Mouse (Mus musculus): ENCODE measurements around the gene Prr14. TPM values are rescaled to one million over a fixed set of nuclear protein-coding genes. Genes with fewer than 3 reads are reported as not detected.
"Not testable (repeated sequence)": the region's sequence is repeated elsewhere in the genome, so short reads cannot be mapped to it uniquely, and the experiment has no call there.

The Prr14 gene
- polyA plus RNA-seq, 1 experiment from 2014 or later: 50.9 TPM

DNA sequence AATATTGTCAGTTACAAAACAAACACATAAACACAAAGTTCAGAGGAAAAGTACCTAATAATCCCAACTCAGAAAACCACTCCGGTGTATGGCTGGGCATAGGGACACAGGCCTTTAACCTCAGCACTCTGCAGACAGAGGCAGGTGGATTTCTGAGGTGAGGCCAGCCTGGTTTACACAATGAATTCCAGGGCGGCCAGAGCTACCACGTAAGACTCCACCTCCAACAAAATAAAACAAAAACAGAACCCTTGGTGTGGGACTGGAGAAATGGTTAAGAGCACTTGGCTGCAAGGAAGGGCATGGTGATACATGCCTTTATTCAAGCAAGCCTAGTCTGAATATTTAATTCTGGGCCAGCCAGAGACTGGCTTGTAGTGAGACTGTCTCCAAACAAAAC lies 32.4 kb downstream of the Prr14 start:
- Histone ChIP-seq H3K4me3 (no peak overlapping the region), H3K4me1 (no peaks in the 10 kb centered on the region), H3K4me2 (replicated peaks) (no peak overlapping the region), H3K9me3 (no peaks in the 10 kb centered on the region), H3K27me3 (no peaks in the 10 kb centered on the region), H3K36me3 (peaks cover 51% of the 10 kb centered on the region), H3K9ac (replicated peaks) (no peak overlapping the region), H3K27ac (replicated peaks) (no peak overlapping the region)
- WGBS: 87% methylated on average over 3 of the region's 3 CpGs
- ATAC-seq (replicated peaks): no peak

DNA sequence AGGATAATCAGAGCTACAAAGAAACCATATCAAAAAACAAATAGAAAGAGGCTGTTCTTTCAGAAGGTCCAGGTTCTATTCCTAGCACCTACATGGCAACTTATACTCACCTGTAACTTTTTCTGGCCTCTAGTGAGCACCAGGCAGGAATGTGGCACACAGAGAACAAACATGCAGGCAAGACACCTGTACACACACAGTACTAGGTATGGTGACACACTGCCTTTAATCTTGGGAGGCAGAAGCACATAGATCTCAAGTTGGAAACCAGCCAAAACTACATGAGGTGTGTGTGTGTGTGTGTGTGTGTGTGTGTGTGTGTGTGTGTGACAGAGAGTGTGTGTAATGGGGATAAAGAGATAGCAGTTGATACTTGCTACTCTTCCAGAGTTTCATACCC lies 35.2 kb downstream of the Prr14 start:
- ATAC-seq (replicated peaks): no peak
- H3K4me1 ChIP-seq: no peaks in the 10 kb centered on the region
- H3K36me3 ChIP-seq: peaks cover 26% of the 10 kb centered on the region
- H3K27ac ChIP-seq (replicated peaks): no peak overlapping the region
- H3K4me2 ChIP-seq (replicated peaks): no peak overlapping the region
- no peak overlapping the region for H3K9ac ChIP-seq (replicated peaks)
- H3K9me3 ChIP-seq: no peaks in the 10 kb centered on the region
- no peaks in the 10 kb centered on the region for H3K27me3 ChIP-seq
- no peak overlapping the region for H3K4me3 ChIP-seq

DNA sequence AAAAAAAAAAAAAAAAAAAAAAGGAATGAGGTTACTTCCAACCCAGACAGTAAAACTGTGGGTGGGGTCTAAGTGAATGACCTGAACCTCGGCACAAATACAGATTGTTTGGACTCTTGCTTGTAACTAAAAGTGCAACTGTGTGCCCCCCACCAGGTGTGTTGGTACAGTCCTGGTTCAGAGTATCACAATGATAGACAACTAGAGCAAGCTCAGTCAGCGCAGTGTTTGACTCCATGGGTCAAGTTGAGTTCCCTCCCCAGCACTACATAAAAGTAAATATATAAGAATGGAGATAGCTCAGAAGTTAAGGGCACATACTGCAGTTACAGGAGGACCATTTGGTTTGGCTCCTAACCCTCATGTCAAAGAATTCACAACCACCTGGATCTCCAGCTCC lies 38.0 kb downstream of the Prr14 start:
- H3K9me3 ChIP-seq: no peaks in the 10 kb centered on the region
- ATAC-seq (replicated peaks): no peak
- H3K27ac ChIP-seq (replicated peaks): no peak overlapping the region
- H3K4me2 ChIP-seq (replicated peaks): no peak overlapping the region
- 90% methylated on average over 2 of the region's 2 CpGs for WGBS
- no peak overlapping the region for H3K4me3 ChIP-seq
- no peaks in the 10 kb centered on the region for H3K27me3 ChIP-seq
- no peaks in the 10 kb centered on the region; the same call in 1 of the 2 replicates for H3K36me3 ChIP-seq
- no peak overlapping the region for H3K9ac ChIP-seq (replicated peaks)
- H3K4me1 ChIP-seq: no peaks in the 10 kb centered on the region

DNA sequence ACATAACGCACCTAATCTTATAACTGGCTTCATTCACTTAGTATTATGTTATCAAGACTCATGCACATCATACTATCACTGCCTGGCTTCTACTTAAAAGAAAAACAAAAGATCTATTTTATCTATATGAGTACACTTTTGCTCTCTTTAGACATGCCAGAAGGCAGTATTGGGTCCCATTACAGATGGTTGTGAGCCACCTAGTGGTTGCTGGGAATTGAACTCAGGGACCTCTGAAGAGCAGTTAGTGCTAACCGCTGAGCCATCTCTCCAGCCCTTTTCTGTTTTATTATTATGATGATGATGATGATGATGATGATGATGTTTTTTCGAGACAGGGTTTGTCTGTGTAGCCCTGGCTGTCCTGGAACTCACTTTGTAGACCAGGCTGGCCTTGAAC lies 39.0 kb downstream of the Prr14 start:
- no peak overlapping the region for H3K4me2 ChIP-seq (replicated peaks)
- no peak overlapping the region for H3K9ac ChIP-seq (replicated peaks)
- no peaks in the 10 kb centered on the region for H3K4me1 ChIP-seq
- WGBS: 44% methylated on average over 3 of the region's 3 CpGs
- H3K36me3 ChIP-seq: no peaks in the 10 kb centered on the region
- ATAC-seq (replicated peaks): no peak
- H3K9me3 ChIP-seq: no peaks in the 10 kb centered on the region
- H3K4me3 ChIP-seq: no peak overlapping the region
- no peak overlapping the region for H3K27ac ChIP-seq (replicated peaks)
- no peaks in the 10 kb centered on the region for H3K27me3 ChIP-seq

DNA sequence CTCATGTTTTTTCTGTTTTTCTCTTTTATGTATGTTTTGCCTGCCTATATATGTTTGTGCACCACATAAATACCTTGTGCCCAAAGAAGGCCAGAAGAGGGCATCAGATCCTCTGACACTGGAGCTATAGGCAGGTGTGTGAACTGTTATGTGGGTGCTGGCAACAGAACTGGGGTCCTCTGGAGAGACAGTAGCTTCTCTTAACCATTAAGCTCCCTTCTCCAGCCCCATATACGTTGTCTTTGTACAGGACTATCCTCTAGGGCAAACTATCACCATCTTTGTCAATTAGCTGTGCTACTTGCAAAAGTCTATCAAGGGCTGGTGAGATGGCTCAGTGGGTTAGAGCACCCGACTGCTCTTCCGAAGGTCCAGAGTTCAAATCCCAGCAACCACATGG lies 48.9 kb downstream of the Prr14 start:
- H3K4me1 ChIP-seq: peaks cover 11% of the 10 kb centered on the region

DNA sequence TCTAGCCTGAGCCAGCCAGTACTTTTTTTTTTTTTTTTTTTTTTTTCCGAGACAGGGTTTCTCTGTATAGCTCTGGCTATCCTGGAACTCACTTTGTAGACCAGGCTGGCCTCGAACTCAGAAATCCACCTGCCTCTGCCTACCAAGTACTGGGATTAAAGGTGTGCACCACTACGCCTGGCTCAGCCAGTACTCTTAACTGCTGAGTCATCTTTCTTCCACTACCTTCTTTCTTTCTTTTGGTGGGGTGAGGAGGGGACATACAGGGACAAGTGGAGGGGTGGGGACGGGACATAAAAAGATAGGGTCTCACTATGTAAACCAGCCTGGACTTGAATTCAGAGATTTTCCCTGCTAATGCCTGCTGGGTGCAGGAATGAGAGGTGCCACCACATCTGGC lies 50.4 kb downstream of the Prr14 start:
- H3K27me3 ChIP-seq; H3K4me2 ChIP-seq (replicated peaks); H3K27ac ChIP-seq (replicated peaks); H3K4me3 ChIP-seq; ATAC-seq (replicated peaks); H3K9me3 ChIP-seq; H3K36me3 ChIP-seq; H3K9ac ChIP-seq (replicated peaks): not testable (repeated sequence)
- WGBS: 93% methylated on average over 4 of the region's 4 CpGs
- peaks cover 26% of the 10 kb centered on the region for H3K4me1 ChIP-seq

More for the DNA sequence above, 48.9 kb downstream of the Prr14 start:
- H3K27ac ChIP-seq (replicated peaks): no peak overlapping the region
- H3K4me3 ChIP-seq: no peak overlapping the region
- no peak for ATAC-seq (replicated peaks)
- 95% methylated on average over 3 of the region's 3 CpGs for WGBS
- no peak overlapping the region for H3K4me2 ChIP-seq (replicated peaks)
- H3K9ac ChIP-seq (replicated peaks): no peak overlapping the region
- no peaks in the 10 kb centered on the region for H3K36me3 ChIP-seq
- no peaks in the 10 kb centered on the region for H3K9me3 ChIP-seq
- H3K27me3 ChIP-seq: no peaks in the 10 kb centered on the region

DNA sequence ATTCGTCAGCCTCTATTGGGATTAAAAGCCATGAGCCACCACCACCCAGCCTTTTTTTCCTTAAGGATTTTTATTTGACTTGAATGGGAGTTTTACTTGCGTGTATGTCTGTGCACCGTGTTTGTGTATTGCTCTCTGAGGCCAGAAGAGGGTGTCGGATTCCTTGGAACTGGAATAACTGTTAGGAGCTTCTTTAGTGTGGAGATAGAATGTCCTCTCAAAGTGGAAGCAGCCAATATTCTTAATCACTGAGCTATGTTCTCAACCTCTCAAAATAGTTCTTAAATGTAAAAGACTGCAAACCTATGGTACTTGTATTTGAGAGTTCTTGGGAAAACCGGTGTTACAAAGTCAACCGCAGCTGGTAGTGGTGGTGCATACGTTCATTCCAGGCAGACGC lies 51.8 kb downstream of the Prr14 start:
- peaks cover 26% of the 10 kb centered on the region for H3K4me1 ChIP-seq
- WGBS: 34% methylated on average over 8 of the region's 8 CpGs
- peaks cover 13% of the 10 kb centered on the region for H3K36me3 ChIP-seq
- H3K4me2 ChIP-seq (replicated peaks): peak overlapping the region; percentile 57
- H3K4me3 ChIP-seq: peak overlapping the region; percentile 89
- peak overlapping the region; percentile 99 for H3K27ac ChIP-seq (replicated peaks)
- no peaks in the 10 kb centered on the region for H3K9me3 ChIP-seq
- no peak for ATAC-seq (replicated peaks)
- peak overlapping the region; percentile 91 for H3K9ac ChIP-seq (replicated peaks)
- no peaks in the 10 kb centered on the region for H3K27me3 ChIP-seq

DNA sequence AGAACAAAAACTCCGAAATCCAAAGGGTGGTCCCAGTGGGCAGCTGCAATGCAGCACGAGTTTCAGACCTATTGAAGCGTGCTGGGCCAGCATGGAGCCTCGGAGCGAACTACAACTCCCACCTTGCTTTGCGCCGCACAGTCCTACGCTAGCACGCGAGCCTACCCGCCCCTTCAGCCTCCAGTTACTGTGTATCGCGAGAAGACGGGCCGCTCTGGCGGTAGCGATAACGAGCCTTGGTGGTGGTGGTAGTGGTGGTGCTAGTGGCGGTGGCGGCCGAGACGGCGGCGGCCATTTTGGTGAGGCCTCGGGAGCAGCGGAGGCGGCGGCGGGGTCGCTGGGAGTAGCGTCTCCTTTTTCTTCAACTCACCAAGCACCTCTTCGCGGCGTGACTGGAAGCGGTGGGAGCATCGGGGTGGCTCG lies 52.4 kb downstream of the Prr14 start, which contains the start of gene Srcap:
Gene Srcap (plus strand): TSS at position 176 of the 423 bp plus-strand sequence.
- Histone ChIP-seq H3K27ac (replicated peaks) (peak within 1 kb of the TSS; percentile 99), H3K9ac (replicated peaks) (peak within 1 kb of the TSS; percentile 91), H3K4me2 (replicated peaks) (peak within 1 kb of the TSS; percentile 57), H3K4me1 (peaks cover 26% of the 10 kb centered on the region), H3K4me3 (peak within 1 kb of the TSS; percentile 89), H3K36me3 (peaks cover 19% of the 10 kb centered on the region), H3K27me3 (no peaks in the 10 kb centered on the region), H3K9me3 (no peaks in the 10 kb centered on the region)
- 0% methylated on average over 37 of the region's 37 CpGs for whole genome bisulfite sequencing
- peak; percentile 100 for ATAC-seq (replicated peaks)

DNA sequence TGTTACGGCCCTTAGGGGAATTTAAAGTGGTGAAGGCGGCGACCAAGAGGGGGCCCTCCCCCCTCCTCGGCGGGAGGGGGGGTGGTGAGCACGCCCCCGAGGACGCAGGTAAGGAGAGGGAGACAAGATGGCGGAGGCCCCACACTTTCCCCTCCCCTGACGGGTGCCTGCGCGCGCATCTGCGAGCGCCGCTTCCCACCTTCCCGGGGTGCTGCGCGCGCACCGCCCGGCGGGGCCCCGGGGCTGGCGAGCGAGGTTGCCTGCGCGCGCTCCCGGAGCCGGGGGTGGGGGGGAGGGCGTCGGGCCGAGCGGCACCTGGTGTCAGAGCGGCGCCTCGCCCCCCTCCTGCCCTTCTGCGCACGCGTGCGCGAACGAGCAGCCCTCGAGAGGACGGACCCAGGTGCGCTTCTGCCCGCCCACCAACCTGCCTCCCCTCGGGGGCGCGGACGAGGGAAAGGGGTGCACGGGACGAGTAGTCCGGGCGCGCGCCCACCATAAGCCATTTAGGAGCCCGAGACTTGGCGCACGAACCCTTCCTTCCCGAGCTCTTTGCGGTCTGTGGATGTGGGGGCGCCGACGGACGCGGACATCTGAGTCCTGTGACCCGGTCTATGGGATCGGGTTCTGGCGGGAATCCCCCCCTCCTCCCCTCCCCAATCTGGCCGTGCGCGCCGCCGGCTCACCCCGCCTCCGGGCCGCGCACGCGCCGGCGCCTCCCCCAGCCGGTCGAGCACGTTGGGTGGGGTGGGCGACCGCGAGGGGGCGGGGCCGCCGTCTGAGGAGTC lies 53.0 kb downstream of the Prr14 start:
- Histone ChIP-seq H3K9ac (replicated peaks) (peak overlapping the region; percentile 91), H3K4me2 (replicated peaks) (peak overlapping the region; percentile 57), H3K27ac (replicated peaks) (peak overlapping the region; percentile 99), H3K27me3 (no peaks in the 10 kb centered on the region), H3K9me3 (no peaks in the 10 kb centered on the region), H3K4me3 (peak overlapping the region; percentile 89), H3K36me3 (peaks cover 25% of the 10 kb centered on the region), H3K4me1 (peaks cover 26% of the 10 kb centered on the region)
- under 1% methylated on average over 89 of the region's 93 CpGs for WGBS
- ATAC-seq (replicated peaks): peak; percentile 83

DNA sequence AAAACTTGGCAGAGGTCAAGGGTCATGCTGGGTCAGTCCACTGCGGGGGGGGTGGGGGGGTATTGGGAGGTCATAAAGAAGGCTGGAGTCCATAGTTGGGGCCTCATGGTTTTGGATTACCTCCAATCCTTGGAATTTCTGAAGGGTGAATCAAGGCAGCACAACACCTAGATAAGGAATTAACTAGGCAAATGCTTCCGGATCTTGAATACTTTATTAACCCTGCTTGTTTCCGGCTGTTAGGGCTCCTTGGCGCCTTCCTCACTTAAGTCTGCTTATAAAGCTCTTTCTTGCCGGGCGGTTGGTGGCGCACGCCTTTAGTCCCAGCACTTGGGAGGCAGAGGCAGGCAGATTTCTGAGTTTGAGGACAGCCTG lies 53.6 kb downstream of the Prr14 start:
- H3K9ac ChIP-seq (replicated peaks): peak overlapping the region; percentile 91
- peaks cover 31% of the 10 kb centered on the region for H3K36me3 ChIP-seq

DNA sequence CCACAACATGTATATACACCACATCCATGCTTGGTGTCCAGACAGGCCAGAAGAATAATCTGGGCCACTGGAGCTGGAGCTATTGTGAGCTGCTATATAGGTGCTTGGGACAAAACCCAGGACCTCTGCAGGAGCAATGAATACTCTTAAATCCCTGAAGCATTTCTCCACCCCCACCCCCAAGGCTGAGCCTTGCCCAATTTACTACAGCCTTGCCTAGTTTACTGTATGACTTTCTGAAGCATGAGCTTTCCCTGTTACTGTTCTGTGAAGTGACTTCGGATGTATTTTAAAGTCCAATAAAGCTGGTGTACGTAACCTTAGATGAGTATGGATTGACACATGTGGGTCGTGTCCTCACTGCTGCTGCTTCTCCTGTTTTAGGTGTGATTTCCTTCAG lies 54.4 kb downstream of the Prr14 start:
- Histone ChIP-seq H3K9me3 (no peaks in the 10 kb centered on the region), H3K36me3 (peaks cover 36% of the 10 kb centered on the region), H3K4me2 (replicated peaks) (peak overlapping the region; percentile 57; the same call in 1 of the 2 replicates), H3K27ac (replicated peaks) (0 out of 2 replicates have a peak overlapping the region, but pooled peaks have one; percentile 0), H3K9ac (replicated peaks) (no peak overlapping the region), H3K4me1 (peaks cover 26% of the 10 kb centered on the region), H3K4me3 (peak overlapping the region; percentile 89), H3K27me3 (no peaks in the 10 kb centered on the region)
- no peak for ATAC-seq (replicated peaks)
- 81% methylated on average over 3 of the region's 3 CpGs for WGBS

More for the DNA sequence above, 53.6 kb downstream of the Prr14 start:
- H3K4me2 ChIP-seq (replicated peaks): peak overlapping the region; percentile 57
- H3K4me1 ChIP-seq: peaks cover 26% of the 10 kb centered on the region
- H3K9me3 ChIP-seq: no peaks in the 10 kb centered on the region
- 38% methylated on average over 8 of the region's 8 CpGs for WGBS
- H3K27me3 ChIP-seq: no peaks in the 10 kb centered on the region
- ATAC-seq (replicated peaks): no peak
- peak overlapping the region; percentile 89 for H3K4me3 ChIP-seq
- H3K27ac ChIP-seq (replicated peaks): peak overlapping the region; percentile 99

DNA sequence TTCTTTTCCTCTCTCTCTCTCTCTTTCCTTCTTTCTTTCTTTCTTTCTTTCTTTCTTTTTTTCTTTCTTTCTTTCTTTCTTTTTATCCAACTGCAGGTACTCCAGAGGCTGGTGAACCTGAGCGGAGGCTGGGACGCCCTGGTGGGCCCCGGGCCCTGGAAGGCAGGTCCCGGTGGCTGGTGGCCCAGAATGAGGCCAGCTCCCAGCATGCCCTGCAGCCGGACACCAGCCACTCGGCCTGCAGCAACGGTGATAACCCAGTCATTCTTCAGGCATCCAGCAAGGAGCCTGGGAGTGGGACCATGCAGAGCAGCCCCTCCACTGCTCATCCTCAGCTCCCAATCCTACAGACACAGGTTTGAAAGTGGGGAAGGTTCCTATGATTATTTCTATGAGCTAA lies 56.4 kb downstream of the Prr14 start:
- Histone ChIP-seq H3K4me2 (replicated peaks) (no peak overlapping the region), H3K27me3 (no peaks in the 10 kb centered on the region), H3K36me3 (peaks cover 53% of the 10 kb centered on the region), H3K27ac (replicated peaks) (no peak overlapping the region), H3K9ac (replicated peaks) (no peak overlapping the region), H3K4me3 (no peak overlapping the region), H3K9me3 (no peaks in the 10 kb centered on the region), H3K4me1 (peaks cover 26% of the 10 kb centered on the region)
- 88% methylated on average over 7 of the region's 7 CpGs for WGBS
- no peak for ATAC-seq (replicated peaks)

DNA sequence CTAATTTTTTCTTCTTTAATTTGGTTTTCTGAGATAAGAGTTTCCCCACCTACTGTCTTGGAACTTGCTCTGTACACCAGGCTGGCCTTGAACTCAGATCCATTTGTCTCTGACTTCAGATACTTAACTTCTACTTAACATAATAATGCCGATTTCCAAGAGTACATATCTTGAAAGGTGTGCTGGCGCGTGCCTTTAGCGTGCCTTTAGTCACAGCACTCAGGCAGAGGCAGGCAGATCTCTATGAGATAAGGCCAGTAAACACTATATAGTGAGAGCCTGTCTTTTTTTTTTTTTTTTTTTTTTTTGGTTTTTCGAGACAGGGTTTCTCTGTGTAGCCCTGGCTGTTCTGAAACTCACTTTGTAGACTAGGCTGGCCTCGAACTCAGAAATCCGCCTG lies 56.9 kb downstream of the Prr14 start:
- ATAC-seq (replicated peaks): no peak
- Histone ChIP-seq H3K4me3 (no peak overlapping the region), H3K27me3 (no peaks in the 10 kb centered on the region), H3K4me2 (replicated peaks) (no peak overlapping the region), H3K9me3 (no peaks in the 10 kb centered on the region), H3K9ac (replicated peaks) (no peak overlapping the region), H3K36me3 (peaks cover 58% of the 10 kb centered on the region), H3K4me1 (peaks cover 22% of the 10 kb centered on the region), H3K27ac (replicated peaks) (no peak overlapping the region)
- 84% methylated on average over 7 of the region's 7 CpGs for WGBS

Data from forebrain, embryonic 15.5 days (tissue).